Mouse (Mus musculus) c-Kit-positive CD71-negative TER-119-negative erythroid progenitor cells, embryonic 14.5 days (primary cell): ENCODE measurements around the gene Bcl2l13.
A peak's percentile ranks its signal among the peaks of the same experiment; 100 is the strongest.
"Not testable (repeated sequence)": the region's sequence is repeated elsewhere in the genome, so short reads cannot be mapped to it uniquely, and the experiment has no call there.

Experiments used
- DNase-seq: peaks from one replicate; pipeline ENCODE4 v3.0.0-alpha.2; 2013; ENCODE audit warnings: low read depth

Bcl2l13 gene

GRCm38 (mm10) chr6:120835474-120836374 is at the start of gene Bcl2l13:
Gene Bcl2l13, plus strand, starts transcription at chr6:120836212.
- DNase-seq = peak; percentile 76

- no peak for DNase-seq
Measured at GRCm38 (mm10) chr6:120788068-120788607, 47.9 kb upstream of the Bcl2l13 start.

GRCm38 (mm10) chr6:120788904-120789303 is 47.1 kb upstream of the Bcl2l13 start:
- DNase-seq = peak; percentile 30

- no peak for DNase-seq
Measured at GRCm38 (mm10) chr6:120790153-120790552, 45.9 kb upstream of the Bcl2l13 start.

GRCm38 (mm10) chr6:120790717-120791116 is 45.3 kb upstream of the Bcl2l13 start:
- DNase-seq = no peak

- no peak for DNase-seq
Measured at GRCm38 (mm10) chr6:120792947-120793346, 43.1 kb upstream of the Bcl2l13 start.

- no peak for DNase-seq
Measured at GRCm38 (mm10) chr6:120795422-120796086, 40.5 kb upstream of the Bcl2l13 start.

GRCm38 (mm10) chr6:120796111-120796510 is 39.9 kb upstream of the Bcl2l13 start:
- no peak for DNase-seq

GRCm38 (mm10) chr6:120798019-120798418 is 38.0 kb upstream of the Bcl2l13 start:
- no peak for DNase-seq

- DNase-seq = no peak
Measured at GRCm38 (mm10) chr6:120798905-120799304, 37.1 kb upstream of the Bcl2l13 start.

GRCm38 (mm10) chr6:120799581-120800041 is 36.4 kb upstream of the Bcl2l13 start:
- no peak for DNase-seq

GRCm38 (mm10) chr6:120806999-120807737 is 28.8 kb upstream of the Bcl2l13 start:
- DNase-seq = no peak

- DNase-seq = no peak
Measured at GRCm38 (mm10) chr6:120807738-120808081, 28.3 kb upstream of the Bcl2l13 start.

GRCm38 (mm10) chr6:120811999-120812398 is 24.0 kb upstream of the Bcl2l13 start:
- not testable (repeated sequence) for DNase-seq

GRCm38 (mm10) chr6:120819294-120819693 is 16.7 kb upstream of the Bcl2l13 start:
- DNase-seq = no peak

GRCm38 (mm10) chr6:120820144-120820543 is 15.9 kb upstream of the Bcl2l13 start:
- DNase-seq = no peak

GRCm38 (mm10) chr6:120820941-120821340 is 15.1 kb upstream of the Bcl2l13 start:
- no peak for DNase-seq

GRCm38 (mm10) chr6:120821715-120822114 is 14.3 kb upstream of the Bcl2l13 start:
- no peak for DNase-seq

GRCm38 (mm10) chr6:120822307-120822928 is 13.6 kb upstream of the Bcl2l13 start, which contains the start of gene Atp6v1e1:
Gene Atp6v1e1, minus strand, starts transcription at chr6:120822793.
- peak; percentile 94 for DNase-seq

- no peak for DNase-seq
Measured at GRCm38 (mm10) chr6:120822937-120823614, 12.9 kb upstream of the Bcl2l13 start.

- DNase-seq = no peak
Measured at GRCm38 (mm10) chr6:120830056-120830455, 6.0 kb upstream of the Bcl2l13 start.
